Mouse (Mus musculus): ENCODE results near the gene Tac2. TPM values are rescaled to one million over a fixed set of nuclear protein-coding genes. Genes with fewer than 3 reads are reported as not detected.

The Tac2 gene
- polyA plus RNA-seq, 1 experiment from 2014 or later, result 2.9 TPM

DNA sequence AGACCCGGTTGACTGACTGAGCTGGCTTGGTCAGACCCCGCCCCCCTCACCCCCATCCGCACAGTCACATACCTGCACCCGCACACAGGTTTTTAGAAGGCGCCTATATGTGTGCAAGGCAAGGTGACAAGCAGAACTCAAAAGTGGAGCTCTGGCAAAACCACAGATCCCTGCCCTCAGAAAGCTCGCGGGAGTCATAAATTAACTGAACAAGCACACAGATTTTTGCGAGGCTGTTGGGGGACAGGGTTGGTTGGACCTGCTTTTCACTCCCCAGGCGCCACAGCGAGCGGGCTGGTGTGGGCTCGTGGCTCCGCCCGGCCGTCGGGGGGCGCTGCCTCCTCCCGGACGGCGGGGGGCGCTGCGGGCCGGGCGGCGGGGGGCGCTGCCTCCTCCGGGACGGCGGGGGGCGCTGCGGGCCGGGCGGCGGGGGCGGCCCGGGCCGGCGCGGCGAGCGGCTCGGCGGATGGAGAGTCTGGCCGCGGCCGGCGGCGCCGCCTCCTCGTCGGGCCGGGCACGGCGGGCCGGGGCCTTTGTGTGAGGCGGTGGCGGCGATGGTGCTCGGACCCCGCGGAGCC is 14.9 kb downstream of the Tac2 start, which contains the start of gene Zbtb39:
Zbtb39 (plus strand) TSS at position 456 of the 578 bp plus-strand sequence.
- peak; percentile 70 for ATAC-seq (replicated peaks; ENCODE audit: insufficient number of reproducible peaks, low FRiP score, low TSS enrichment, low read depth)
- no peaks in the 10 kb centered on the region for H3K27me3 ChIP-seq (ENCODE audit: control insufficient read depth, insufficient read depth, low read length)
- peaks cover 26% of the 10 kb centered on the region for H3K36me3 ChIP-seq (replicated peaks; ENCODE audit: control insufficient read depth, insufficient read depth, low read depth, low read length)
- H3K4me1 ChIP-seq (ENCODE audit: control insufficient read depth, insufficient read depth, low read length), result no peaks in the 10 kb centered on the region
- peak within 1 kb of the TSS; percentile 77 for H3K4me2 ChIP-seq (ENCODE audit: low read depth, low read length)
- WGBS, result 1% methylated on average over 23 of the region's 61 CpGs
- H3K9me3 ChIP-seq (replicated peaks; ENCODE audit: control insufficient read depth, low read length), result no peaks in the 10 kb centered on the region
- peak; percentile 85 for DNase-seq (ENCODE audit: low spot score)
- peak within 1 kb of the TSS; percentile 59 for H3K27ac ChIP-seq (replicated peaks; ENCODE audit: low read depth, low read length)
- H3K9ac ChIP-seq (replicated peaks; ENCODE audit: low read length), result peak within 1 kb of the TSS; percentile 98
- peak within 1 kb of the TSS; percentile 99 for H3K4me3 ChIP-seq (ENCODE audit: low read depth, low read length)

- ATAC-seq (replicated peaks; ENCODE audit: insufficient number of reproducible peaks, low FRiP score, low TSS enrichment, low read depth), result peak; percentile 60
- H3K4me3 ChIP-seq (ENCODE audit: low read depth, low read length), result peak overlapping the region; percentile 99
These were observed 15.4 kb downstream of the Tac2 start for GRCm38 (mm10) chr10:127739661-127740161.

DNA sequence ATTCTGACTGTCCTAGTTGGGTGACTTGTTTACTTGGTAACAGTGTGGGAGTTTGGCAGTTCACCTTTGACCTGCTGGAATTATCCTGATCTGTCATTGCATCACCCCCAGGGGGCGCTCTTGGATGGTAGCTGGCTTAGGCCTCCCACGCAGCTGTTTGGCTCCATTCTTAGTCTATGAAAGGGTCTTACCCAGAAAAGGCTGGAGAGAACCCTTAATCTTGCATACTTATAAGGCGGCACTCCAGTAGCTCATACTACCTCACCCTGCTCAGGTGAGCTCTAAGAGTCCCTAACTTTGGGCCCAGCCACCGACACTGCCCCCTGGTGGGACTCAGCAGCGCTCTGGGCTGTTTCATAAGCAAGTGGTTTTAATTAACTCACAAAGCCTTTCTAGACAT is 20.4 kb downstream of the Tac2 start:
- ATAC-seq (replicated peaks; ENCODE audit: insufficient number of reproducible peaks, low FRiP score, low TSS enrichment, low read depth) (0 out of 2 replicates have a peak, but pooled peaks have one; percentile 17), DNase-seq (ENCODE audit: low spot score) (peak; percentile 52)
- 68% methylated on average over 5 of the region's 5 CpGs for WGBS
- no peak overlapping the region for H3K4me3 ChIP-seq (ENCODE audit: low read depth, low read length)
- no peaks in the 10 kb centered on the region for H3K27me3 ChIP-seq (ENCODE audit: control insufficient read depth, insufficient read depth, low read length)
- no peaks in the 10 kb centered on the region for H3K9me3 ChIP-seq (replicated peaks; ENCODE audit: control insufficient read depth, low read length)
- peaks cover 41% of the 10 kb centered on the region for H3K36me3 ChIP-seq (replicated peaks; ENCODE audit: control insufficient read depth, insufficient read depth, low read depth, low read length)
- no peak overlapping the region for H3K9ac ChIP-seq (replicated peaks; ENCODE audit: low read length)
- H3K4me1 ChIP-seq (ENCODE audit: control insufficient read depth, insufficient read depth, low read length), result no peaks in the 10 kb centered on the region
- no peak overlapping the region for H3K27ac ChIP-seq (replicated peaks; ENCODE audit: low read depth, low read length)
- no peak overlapping the region for H3K4me2 ChIP-seq (ENCODE audit: low read depth, low read length)

More at GRCm38 (mm10) chr10:127739661-127740161, 15.4 kb downstream of the Tac2 start:
- H3K4me2 ChIP-seq (ENCODE audit: low read depth, low read length), result peak overlapping the region; percentile 77
- peak; percentile 45 for DNase-seq (ENCODE audit: low spot score)
- H3K9me3 ChIP-seq (replicated peaks; ENCODE audit: control insufficient read depth, low read length), result no peaks in the 10 kb centered on the region
- under 1% methylated on average over 29 of the region's 55 CpGs for WGBS
- peak overlapping the region; percentile 98 for H3K9ac ChIP-seq (replicated peaks; ENCODE audit: low read length)
- H3K36me3 ChIP-seq (replicated peaks; ENCODE audit: control insufficient read depth, insufficient read depth, low read depth, low read length), result peaks cover 32% of the 10 kb centered on the region
- H3K27ac ChIP-seq (replicated peaks; ENCODE audit: low read depth, low read length), result peak overlapping the region; percentile 59
- H3K4me1 ChIP-seq (ENCODE audit: control insufficient read depth, insufficient read depth, low read length), result no peaks in the 10 kb centered on the region
- no peaks in the 10 kb centered on the region for H3K27me3 ChIP-seq (ENCODE audit: control insufficient read depth, insufficient read depth, low read length)

- H3K4me2 ChIP-seq (ENCODE audit: low read depth, low read length), result no peak overlapping the region
- H3K4me3 ChIP-seq (ENCODE audit: low read depth, low read length), result no peak overlapping the region
- 82% methylated on average over 5 of the region's 5 CpGs for WGBS
- peaks cover 41% of the 10 kb centered on the region for H3K36me3 ChIP-seq (replicated peaks; ENCODE audit: control insufficient read depth, insufficient read depth, low read depth, low read length)
- H3K27ac ChIP-seq (replicated peaks; ENCODE audit: low read depth, low read length), result no peak overlapping the region
- no peak for ATAC-seq (replicated peaks; ENCODE audit: insufficient number of reproducible peaks, low FRiP score, low TSS enrichment, low read depth)
- no peaks in the 10 kb centered on the region for H3K27me3 ChIP-seq (ENCODE audit: control insufficient read depth, insufficient read depth, low read length)
- H3K9me3 ChIP-seq (replicated peaks; ENCODE audit: control insufficient read depth, low read length), result no peaks in the 10 kb centered on the region
- H3K4me1 ChIP-seq (ENCODE audit: control insufficient read depth, insufficient read depth, low read length), result no peaks in the 10 kb centered on the region
- no peak overlapping the region for H3K9ac ChIP-seq (replicated peaks; ENCODE audit: low read length)
- DNase-seq (ENCODE audit: low spot score), result no peak
These were observed 21.6 kb downstream of the Tac2 start for GRCm38 (mm10) chr10:127745886-127746285.

GRCm38 (mm10) chr10:127747254-127747653 is 23.0 kb downstream of the Tac2 start:
- Histone ChIP-seq H3K9me3 (replicated peaks; ENCODE audit: control insufficient read depth, low read length) (no peaks in the 10 kb centered on the region), H3K27ac (replicated peaks; ENCODE audit: low read depth, low read length) (no peak overlapping the region), H3K36me3 (replicated peaks; ENCODE audit: control insufficient read depth, insufficient read depth, low read depth, low read length) (peaks cover 32% of the 10 kb centered on the region), H3K4me2 (ENCODE audit: low read depth, low read length) (no peak overlapping the region), H3K27me3 (ENCODE audit: control insufficient read depth, insufficient read depth, low read length) (no peaks in the 10 kb centered on the region), H3K4me1 (ENCODE audit: control insufficient read depth, insufficient read depth, low read length) (no peaks in the 10 kb centered on the region), H3K9ac (replicated peaks; ENCODE audit: low read length) (no peak overlapping the region), H3K4me3 (ENCODE audit: low read depth, low read length) (no peak overlapping the region)
- no peak for ATAC-seq (replicated peaks; ENCODE audit: insufficient number of reproducible peaks, low FRiP score, low TSS enrichment, low read depth)
- no peak for DNase-seq (ENCODE audit: low spot score)
- WGBS, result 93% methylated on average over 8 of the region's 8 CpGs

GRCm38 (mm10) chr10:127748847-127749612 is 24.8 kb downstream of the Tac2 start:
- no peak overlapping the region for H3K4me3 ChIP-seq (ENCODE audit: low read depth, low read length)
- H3K27ac ChIP-seq (replicated peaks; ENCODE audit: low read depth, low read length), result no peak overlapping the region
- no peaks in the 10 kb centered on the region for H3K4me1 ChIP-seq (ENCODE audit: control insufficient read depth, insufficient read depth, low read length)
- no peak overlapping the region for H3K4me2 ChIP-seq (ENCODE audit: low read depth, low read length)
- H3K9ac ChIP-seq (replicated peaks; ENCODE audit: low read length), result no peak overlapping the region
- H3K36me3 ChIP-seq (replicated peaks; ENCODE audit: control insufficient read depth, insufficient read depth, low read depth, low read length), result peaks cover 15% of the 10 kb centered on the region
- no peaks in the 10 kb centered on the region for H3K9me3 ChIP-seq (replicated peaks; ENCODE audit: control insufficient read depth, low read length)
- no peak for DNase-seq (ENCODE audit: low spot score)
- H3K27me3 ChIP-seq (ENCODE audit: control insufficient read depth, insufficient read depth, low read length), result no peaks in the 10 kb centered on the region
- ATAC-seq (replicated peaks; ENCODE audit: insufficient number of reproducible peaks, low FRiP score, low TSS enrichment, low read depth), result no peak
- WGBS, result 12% methylated on average over 7 of the region's 8 CpGs

- no peak for DNase-seq (ENCODE audit: low spot score)
- Histone ChIP-seq H3K9ac (replicated peaks; ENCODE audit: low read length) (no peak overlapping the region; the same call in 1 of the 2 replicates), H3K27ac (replicated peaks; ENCODE audit: low read depth, low read length) (no peak overlapping the region), H3K4me1 (ENCODE audit: control insufficient read depth, insufficient read depth, low read length) (no peaks in the 10 kb centered on the region), H3K27me3 (ENCODE audit: control insufficient read depth, insufficient read depth, low read length) (no peaks in the 10 kb centered on the region), H3K4me3 (ENCODE audit: low read depth, low read length) (no peak overlapping the region), H3K4me2 (ENCODE audit: low read depth, low read length) (peak overlapping the region; percentile 6; the same call in 1 of the 2 replicates), H3K36me3 (replicated peaks; ENCODE audit: control insufficient read depth, insufficient read depth, low read depth, low read length) (peaks cover 9% of the 10 kb centered on the region), H3K9me3 (replicated peaks; ENCODE audit: control insufficient read depth, low read length) (no peaks in the 10 kb centered on the region)
- WGBS, result 54% methylated on average over 24 of the region's 24 CpGs
- ATAC-seq (replicated peaks; ENCODE audit: insufficient number of reproducible peaks, low FRiP score, low TSS enrichment, low read depth), result no peak
These were observed 26.0 kb downstream of the Tac2 start for GRCm38 (mm10) chr10:127750136-127750777.
